Mouse (Mus musculus) limb, embryonic 13.5 days (tissue): ENCODE measurements at regions not wholly inside any gene's neighbourhood (a gene's known extent, or its start where the extent isn't known, plus 50 kb on each side); places are given as distances from the start of the nearest gene placed in this dataset.
A peak's percentile ranks its signal among the peaks of the same experiment; 100 is the strongest.

Experiments used
- ATAC-seq: fragments of 200-750 bp; cut with Nextera tagmentation; 2 replicates; pipeline ENCODE4 v1.8.0; 2017; ENCODE audit warnings: low read depth, moderate number of reproducible peaks, moderate TSS enrichment; ENCODE audit not compliant: low FRiP score
- H3K27ac ChIP-seq: fragments of 300-500 bp; sonication (generic); 2 replicates; pipeline ENCODE4 v1.5.1; 2015; ENCODE audit warnings: inconsistent platforms, mild to moderate bottlenecking, moderate library complexity
- H3K27me3 ChIP-seq: fragments of 300-500 bp; sonication (generic); 2 replicates; pipeline ENCODE4 v1.6.1; 2015; ENCODE audit warnings: mild to moderate bottlenecking, inconsistent platforms
- H3K36me3 ChIP-seq: fragments of 300-500 bp; sonication (generic); 2 replicates; pipeline ENCODE4 v1.6.1; 2015; ENCODE audit warnings: inconsistent platforms, mild to moderate bottlenecking, moderate library complexity
- H3K4me1 ChIP-seq: fragments of 300-500 bp; sonication (generic); 2 replicates; pipeline ENCODE4 v1.6.1; 2015; ENCODE audit warnings: inconsistent platforms
- H3K4me2 ChIP-seq: fragments of 300-500 bp; sonication (generic); replicated peaks from 2 replicates; pipeline ENCODE4 v1.6.1; 2015; ENCODE audit warnings: inconsistent platforms, mild to moderate bottlenecking, moderate library complexity
- H3K4me3 ChIP-seq: fragments of 300-500 bp; sonication (generic); 2 replicates; pipeline ENCODE4 v1.5.1; 2015; ENCODE audit warnings: moderate library complexity, mild to moderate bottlenecking, inconsistent platforms
- H3K9ac ChIP-seq: fragments of 300-500 bp; sonication (generic); 2 replicates; pipeline ENCODE4 v1.6.1; 2015; ENCODE audit warnings: mild to moderate bottlenecking, inconsistent platforms
- H3K9me3 ChIP-seq: fragments of 300-500 bp; sonication (generic); 2 replicates; pipeline ENCODE4 v1.6.1; 2016; ENCODE audit warnings: inconsistent platforms
- WGBS: fragments of 180-500 bp; shearing (Covaris S2); methylation state at CpG from one replicate; pipeline ENCODE4 v1.1.7; 2015; 5-methylcytosine and 5-hydroxymethylcytosine counted together

DNA sequence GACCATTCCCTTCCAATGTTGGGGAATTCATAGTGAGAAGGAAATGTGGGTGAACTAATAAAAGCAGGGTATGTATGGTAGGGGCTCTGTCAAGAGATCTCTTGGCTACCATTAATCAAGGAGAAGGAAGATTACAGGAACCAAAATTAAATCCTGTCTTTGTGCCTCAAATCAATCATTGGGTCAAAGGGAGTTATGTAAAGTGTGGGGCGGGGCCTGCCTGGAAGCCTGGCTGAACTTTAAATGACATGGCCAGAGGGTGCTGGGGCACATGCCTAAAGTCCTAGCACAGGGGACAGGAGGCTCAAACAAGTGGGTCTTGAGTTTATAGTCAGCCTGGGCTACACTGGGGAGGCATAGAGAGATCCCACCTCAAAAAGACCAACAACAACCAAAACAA lies 259.0 kb upstream of the Zfp64 start:
- Histone ChIP-seq H3K27ac (no peak overlapping the region), H3K9ac (no peak overlapping the region), H3K36me3 (no peaks in the 10 kb centered on the region), H3K4me1 (peaks cover 30% of the 10 kb centered on the region), H3K4me2 (no peak overlapping the region), H3K4me3 (no peak overlapping the region), H3K9me3 (no peaks in the 10 kb centered on the region; the same call in 1 of the 2 replicates), H3K27me3 (0 out of 2 replicates have a peak, but pooled peaks cover 7% of the 10 kb centered on the region)
- no peak for ATAC-seq
- WGBS: 79% methylated on average over 1 of the region's 1 CpGs

DNA sequence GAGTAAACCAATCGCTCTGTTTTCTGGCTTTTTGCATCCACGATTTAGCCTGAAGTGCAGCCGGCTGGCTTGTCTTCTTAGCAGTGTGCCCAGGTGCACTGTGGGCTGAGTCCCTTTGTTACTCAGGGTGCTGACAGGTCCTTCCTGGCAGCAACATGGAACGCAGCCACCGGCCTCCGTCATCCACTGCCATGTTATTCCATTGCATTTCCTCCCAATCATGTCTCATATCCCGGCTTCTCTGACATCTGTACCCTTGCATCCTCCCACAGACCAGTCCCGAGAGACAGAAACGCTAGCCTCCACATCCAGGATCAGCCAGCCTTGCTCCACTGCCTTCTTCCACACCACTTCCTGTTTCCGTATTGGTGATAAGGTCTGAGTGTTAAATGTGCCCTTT lies 257.9 kb upstream of the Zfp64 start:
- no peak for ATAC-seq
- peaks cover 30% of the 10 kb centered on the region for H3K4me1 ChIP-seq
- no peak overlapping the region for H3K4me3 ChIP-seq
- no peak overlapping the region for H3K9ac ChIP-seq
- 48% methylated on average over 10 of the region's 10 CpGs for WGBS
- 0 out of 2 replicates have a peak, but pooled peaks cover 6% of the 10 kb centered on the region for H3K27me3 ChIP-seq
- H3K9me3 ChIP-seq: peaks cover 6% of the 10 kb centered on the region
- peak overlapping the region; percentile 11; the same call in 1 of the 2 replicates for H3K4me2 ChIP-seq
- no peaks in the 10 kb centered on the region for H3K36me3 ChIP-seq
- peak overlapping the region; percentile 78 for H3K27ac ChIP-seq

DNA sequence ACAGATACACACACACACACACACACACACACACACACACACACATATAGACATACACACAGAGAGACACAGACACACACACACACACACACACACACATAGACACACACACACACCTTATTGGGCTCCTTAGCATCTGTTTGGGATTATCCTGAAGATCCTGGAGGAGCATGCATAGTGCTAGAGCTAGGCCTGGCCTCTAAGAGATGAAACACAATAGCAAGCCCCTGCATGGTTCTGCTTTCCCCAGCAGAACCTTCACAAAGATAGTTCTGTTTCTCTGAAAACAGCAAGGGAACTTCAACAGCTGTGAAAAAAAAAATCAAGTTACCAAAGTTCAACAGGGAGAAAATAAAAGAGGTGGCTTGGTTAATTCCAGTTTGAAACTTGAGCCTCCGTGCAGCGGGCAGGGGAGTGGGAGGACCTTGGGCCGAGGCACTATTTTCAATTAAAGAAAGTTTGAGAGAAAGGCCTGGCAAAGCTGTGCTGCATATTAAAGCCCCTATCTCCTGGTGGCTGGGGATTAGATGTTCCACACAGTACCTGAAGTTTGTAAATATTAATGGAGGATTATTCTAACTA lies 257.4 kb upstream of the Zfp64 start:
- no peak overlapping the region; the same call in 1 of the 2 replicates for H3K4me2 ChIP-seq
- H3K9ac ChIP-seq: no peak overlapping the region
- peaks cover 30% of the 10 kb centered on the region for H3K4me1 ChIP-seq
- peak; percentile 67; the same call in 1 of the 2 replicates for ATAC-seq
- WGBS: 5% methylated on average over 3 of the region's 3 CpGs
- peaks cover 6% of the 10 kb centered on the region for H3K9me3 ChIP-seq
- H3K36me3 ChIP-seq: no peaks in the 10 kb centered on the region
- H3K27me3 ChIP-seq: 0 out of 2 replicates have a peak, but pooled peaks cover under 1% of the 10 kb centered on the region
- peak overlapping the region; percentile 78 for H3K27ac ChIP-seq
- H3K4me3 ChIP-seq: no peak overlapping the region

DNA sequence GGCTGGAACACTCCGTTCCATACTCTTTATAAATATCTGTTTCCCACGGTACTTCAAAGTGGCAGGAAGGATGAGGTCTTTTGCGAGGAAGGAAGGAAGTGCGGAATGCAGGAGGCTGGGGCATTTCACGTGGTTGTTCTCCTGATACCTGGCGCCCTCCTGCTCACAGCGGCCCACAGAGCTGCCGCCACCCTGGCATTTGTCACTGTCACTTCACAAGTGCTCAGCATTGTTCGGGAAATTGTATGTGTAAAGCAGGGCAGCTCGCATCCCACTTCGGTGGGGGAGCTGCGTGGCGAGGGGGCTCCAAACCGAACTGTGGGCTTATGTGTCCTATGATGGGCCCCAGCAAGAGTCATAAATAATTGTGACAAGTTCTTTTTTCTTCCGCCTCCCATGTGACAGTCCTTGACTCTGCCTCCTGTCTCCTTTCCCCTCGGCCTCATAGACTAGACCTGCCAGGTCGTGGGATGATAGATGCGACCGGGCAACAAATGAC lies 248.9 kb upstream of the Zfp64 start:
- Histone ChIP-seq H3K27me3 (no peaks in the 10 kb centered on the region; the same call in 1 of the 2 replicates), H3K4me2 (no peak overlapping the region; the same call in 1 of the 2 replicates)
- 40% methylated on average over 19 of the region's 19 CpGs for WGBS

DNA sequence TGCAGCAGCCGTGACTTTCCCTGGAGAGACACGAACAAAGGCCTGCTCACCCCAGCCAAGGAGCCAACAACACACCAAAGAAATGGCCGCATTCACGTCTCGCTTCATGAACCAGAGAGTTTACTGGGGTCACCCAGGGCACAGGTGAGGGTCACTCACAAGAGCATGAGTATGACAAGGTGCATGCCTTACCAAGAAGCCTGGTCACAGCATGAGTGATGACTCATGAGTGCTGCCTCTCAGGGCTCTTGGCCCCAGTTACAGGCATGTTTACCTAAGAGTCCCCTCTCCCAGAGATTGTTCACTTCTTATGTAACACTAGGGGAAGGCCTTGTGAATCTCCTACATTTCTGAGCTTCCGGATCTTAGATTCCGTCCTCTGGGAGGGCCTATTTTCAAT lies 236.6 kb upstream of the Zfp64 start:
- H3K27ac ChIP-seq: no peak overlapping the region
- H3K9ac ChIP-seq: no peak overlapping the region
- no peak for ATAC-seq

More for the DNA sequence above, 248.9 kb upstream of the Zfp64 start:
- no peak for ATAC-seq
- H3K9me3 ChIP-seq: peaks cover 6% of the 10 kb centered on the region; the same call in 1 of the 2 replicates
- H3K4me3 ChIP-seq: no peak overlapping the region
- no peaks in the 10 kb centered on the region for H3K4me1 ChIP-seq
- H3K36me3 ChIP-seq: no peaks in the 10 kb centered on the region
- no peak overlapping the region for H3K9ac ChIP-seq
- no peak overlapping the region for H3K27ac ChIP-seq

GRCm38 (mm10) chr2:169191465-169191864 lies 236.1 kb upstream of the Zfp64 start:
- WGBS: 13% methylated on average over 10 of the region's 10 CpGs

More for the DNA sequence above, 236.6 kb upstream of the Zfp64 start:
- H3K27me3 ChIP-seq: peaks cover 4% of the 10 kb centered on the region; the same call in 1 of the 2 replicates
- H3K4me3 ChIP-seq: no peak overlapping the region
- H3K9me3 ChIP-seq: no peaks in the 10 kb centered on the region
- H3K4me2 ChIP-seq: no peak overlapping the region
- H3K36me3 ChIP-seq: no peaks in the 10 kb centered on the region
- peaks cover 11% of the 10 kb centered on the region; the same call in 1 of the 2 replicates for H3K4me1 ChIP-seq
- WGBS: 73% methylated on average over 7 of the region's 7 CpGs

DNA sequence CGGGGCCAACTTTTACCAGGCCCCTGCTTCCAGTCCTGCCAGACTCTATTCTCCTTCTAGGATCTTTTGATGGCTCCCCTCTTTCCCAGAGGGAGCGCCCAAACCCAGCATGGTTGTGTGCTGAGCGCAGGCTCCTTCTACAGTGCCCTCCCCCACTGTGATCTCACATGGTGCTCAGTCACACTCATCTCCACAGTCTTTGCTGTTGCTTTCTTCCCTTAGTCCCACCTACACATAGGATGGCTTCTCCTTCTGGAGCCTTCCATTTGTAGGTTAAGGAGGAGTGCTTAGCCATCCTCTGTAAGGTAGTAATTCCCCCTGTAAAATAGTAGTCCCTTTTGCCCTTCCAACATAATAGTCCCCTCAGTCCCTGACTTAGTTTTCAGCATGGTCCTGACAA lies 222.2 kb upstream of the Zfp64 start:
- Histone ChIP-seq H3K4me3 (no peak overlapping the region), H3K36me3 (no peaks in the 10 kb centered on the region), H3K9me3 (no peaks in the 10 kb centered on the region), H3K27me3 (peaks cover 59% of the 10 kb centered on the region), H3K27ac (no peak overlapping the region), H3K4me1 (peaks cover 34% of the 10 kb centered on the region), H3K9ac (no peak overlapping the region), H3K4me2 (no peak overlapping the region)
- 86% methylated on average over 3 of the region's 3 CpGs for WGBS
- no peak for ATAC-seq

More at GRCm38 (mm10) chr2:169191465-169191864, 236.1 kb upstream of the Zfp64 start:
- Histone ChIP-seq H3K9me3 (no peaks in the 10 kb centered on the region), H3K4me1 (peaks cover 11% of the 10 kb centered on the region; the same call in 1 of the 2 replicates), H3K27me3 (peaks cover 4% of the 10 kb centered on the region; the same call in 1 of the 2 replicates), H3K9ac (no peak overlapping the region), H3K36me3 (no peaks in the 10 kb centered on the region), H3K27ac (no peak overlapping the region), H3K4me3 (no peak overlapping the region), H3K4me2 (no peak overlapping the region)
- ATAC-seq: no peak

- WGBS: 59% methylated on average over 5 of the region's 5 CpGs
- no peak overlapping the region for H3K27ac ChIP-seq
- H3K27me3 ChIP-seq: peaks cover 41% of the 10 kb centered on the region
- H3K9me3 ChIP-seq: no peaks in the 10 kb centered on the region
- no peaks in the 10 kb centered on the region for H3K36me3 ChIP-seq
- ATAC-seq: no peak
- H3K9ac ChIP-seq: no peak overlapping the region
- no peak overlapping the region for H3K4me2 ChIP-seq
- 0 out of 2 replicates have a peak, but pooled peaks cover 3% of the 10 kb centered on the region for H3K4me1 ChIP-seq
- no peak overlapping the region for H3K4me3 ChIP-seq
These were observed 213.4 kb upstream of the Zfp64 start for GRCm38 (mm10) chr2:169168795-169169194.

DNA sequence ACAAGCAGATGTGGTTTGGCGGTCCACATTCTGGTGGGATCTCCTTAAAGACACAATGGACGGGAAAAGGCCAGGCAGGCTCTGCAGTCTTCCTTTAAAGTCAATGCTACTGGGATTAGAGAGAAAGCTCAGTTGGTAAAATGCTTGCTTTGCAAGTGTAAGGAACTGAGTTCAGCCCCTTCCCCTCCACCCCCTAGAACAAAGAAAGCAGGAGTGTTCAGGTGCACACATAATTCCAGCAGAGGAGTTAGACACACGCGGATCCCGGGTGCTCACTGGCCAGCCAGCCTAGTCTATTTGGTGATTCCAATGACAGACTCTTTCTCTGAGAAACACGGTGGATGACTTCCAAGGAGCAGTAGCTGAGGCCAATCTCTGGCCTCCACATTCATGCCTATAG lies 213.0 kb upstream of the Zfp64 start:
- 0 out of 2 replicates have a peak, but pooled peaks cover 1% of the 10 kb centered on the region for H3K4me1 ChIP-seq
- no peaks in the 10 kb centered on the region for H3K36me3 ChIP-seq
- H3K4me3 ChIP-seq: no peak overlapping the region
- H3K27ac ChIP-seq: no peak overlapping the region
- H3K4me2 ChIP-seq: no peak overlapping the region
- 83% methylated on average over 6 of the region's 6 CpGs for WGBS
- H3K27me3 ChIP-seq: peaks cover 42% of the 10 kb centered on the region
- H3K9ac ChIP-seq: no peak overlapping the region
- ATAC-seq: no peak
- H3K9me3 ChIP-seq: no peaks in the 10 kb centered on the region

DNA sequence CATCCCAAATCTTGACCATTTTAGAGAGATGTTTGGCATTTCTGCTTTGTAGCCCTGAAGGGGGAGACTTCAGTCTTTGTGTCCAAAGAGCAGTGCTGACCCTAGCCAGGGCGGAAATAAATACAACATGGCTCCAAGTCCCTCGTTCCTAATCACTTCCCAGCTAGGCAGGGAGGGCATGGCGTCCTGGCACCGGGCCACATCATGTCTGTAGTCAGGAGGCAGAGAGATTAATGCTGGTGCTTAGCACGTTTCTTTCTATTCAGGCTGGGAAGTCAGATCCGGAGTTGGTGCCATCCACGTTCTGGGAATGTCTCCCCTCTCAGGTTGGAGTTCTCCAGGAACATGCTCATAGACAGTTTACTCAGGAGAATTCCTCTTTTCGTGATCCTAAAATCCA lies 206.3 kb upstream of the Zfp64 start:
- Histone ChIP-seq H3K4me3 (no peak overlapping the region), H3K27me3 (peaks cover 58% of the 10 kb centered on the region), H3K36me3 (no peaks in the 10 kb centered on the region), H3K9me3 (no peaks in the 10 kb centered on the region), H3K9ac (no peak overlapping the region), H3K4me1 (peaks cover 24% of the 10 kb centered on the region), H3K4me2 (no peak overlapping the region), H3K27ac (no peak overlapping the region)
- 73% methylated on average over 8 of the region's 8 CpGs for WGBS
- ATAC-seq: no peak

DNA sequence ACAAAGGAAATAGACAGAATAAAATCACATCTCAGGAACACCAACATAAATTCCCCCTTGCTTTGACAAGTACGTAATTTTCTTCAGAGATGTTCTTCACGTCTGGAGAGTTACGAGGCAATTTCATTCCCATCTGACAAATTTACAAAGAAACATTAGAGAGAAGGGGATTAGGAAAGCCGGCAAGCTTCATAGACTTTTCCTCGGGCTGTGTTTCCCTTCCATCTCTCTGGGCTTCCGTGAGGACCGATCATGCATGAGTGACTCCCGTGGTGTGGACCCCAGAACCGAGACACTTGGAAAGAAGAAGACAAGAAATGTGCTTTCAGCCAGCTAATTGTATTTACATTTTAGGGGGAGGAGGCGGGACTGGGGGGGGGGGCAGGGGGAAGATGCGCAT lies 203.4 kb upstream of the Zfp64 start:
- peaks cover 43% of the 10 kb centered on the region for H3K4me1 ChIP-seq
- no peaks in the 10 kb centered on the region for H3K36me3 ChIP-seq
- H3K4me2 ChIP-seq: peak overlapping the region; percentile 48
- no peak overlapping the region for H3K27ac ChIP-seq
- ATAC-seq: no peak
- H3K9me3 ChIP-seq: no peaks in the 10 kb centered on the region
- H3K4me3 ChIP-seq: no peak overlapping the region
- H3K9ac ChIP-seq: no peak overlapping the region
- peaks cover 47% of the 10 kb centered on the region for H3K27me3 ChIP-seq
- 34% methylated on average over 11 of the region's 11 CpGs for WGBS

- H3K4me1 ChIP-seq: peaks cover 43% of the 10 kb centered on the region
- H3K4me2 ChIP-seq: peak overlapping the region; percentile 48
- H3K27me3 ChIP-seq: peaks cover 46% of the 10 kb centered on the region
- WGBS: 21% methylated on average over 17 of the region's 17 CpGs
- no peaks in the 10 kb centered on the region for H3K9me3 ChIP-seq
- no peak overlapping the region for H3K4me3 ChIP-seq
- H3K36me3 ChIP-seq: no peaks in the 10 kb centered on the region
- H3K9ac ChIP-seq: no peak overlapping the region
- no peak overlapping the region for H3K27ac ChIP-seq
- no peak for ATAC-seq
These were observed 202.8 kb upstream of the Zfp64 start for GRCm38 (mm10) chr2:169158005-169158673.
